Mouse (Mus musculus) gastrocnemius, postnatal 36 days (tissue): ENCODE measurements at regions not wholly inside any gene's neighbourhood (a gene's known extent, or its start where the extent isn't known, plus 50 kb on each side); places are given as distances from the start of the nearest gene placed in this dataset.

ENCODE experiments used
- DNase-seq, 2 experiments: peaks; one replicate each; pipeline ENCODE4 v3.0.0; 2022
- intact Hi-C: fragments of 180-260 bp; cut with DNase I; formaldehyde crosslinking; loops from one replicate; pipeline ENCODE4 v1.15.1; 2025

DNA sequence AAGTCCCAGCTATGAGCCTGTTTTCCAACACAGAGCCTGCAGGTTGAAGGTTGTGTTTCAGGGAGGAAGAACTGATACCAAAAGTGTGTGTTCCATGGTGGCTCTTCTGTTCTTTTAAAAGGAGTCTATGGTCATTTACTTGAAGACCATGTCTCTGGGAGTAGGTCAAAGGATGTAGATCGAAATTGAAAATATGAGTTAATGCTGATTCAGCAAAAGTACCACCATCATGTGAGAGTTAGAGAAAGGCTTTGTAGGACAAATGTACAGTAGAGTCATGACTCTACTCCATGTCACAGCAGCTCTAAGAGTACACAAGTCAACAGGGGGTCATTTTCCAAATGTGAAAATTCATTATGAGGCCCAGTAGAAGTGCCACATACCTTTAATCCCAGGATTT lies 810.0 kb upstream of the Car8 start:
- intact Hi-C loops = no loop called here
- DNase-seq = no peak

DNA sequence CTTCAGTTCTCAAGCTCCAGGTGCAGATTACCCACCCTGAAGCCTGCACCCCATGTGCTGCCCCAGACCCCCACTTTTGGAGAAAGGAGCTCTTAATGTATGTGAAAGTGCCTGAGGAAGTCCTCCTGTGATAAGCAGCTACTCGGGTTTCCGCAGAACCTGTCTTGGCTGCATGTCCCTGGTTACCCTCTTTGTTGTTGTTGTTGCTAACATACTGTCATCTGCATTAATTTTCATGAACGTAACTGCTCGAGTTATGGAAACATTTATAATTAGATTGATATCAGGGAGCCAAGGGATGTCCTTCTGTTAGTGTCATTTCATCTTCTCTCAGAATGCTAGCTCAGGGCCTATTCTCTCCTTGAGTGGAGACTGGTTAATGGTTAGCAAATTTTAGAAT lies 808.3 kb upstream of the Car8 start:
- DNase-seq = no peak
- intact Hi-C loops = no loop called here

DNA sequence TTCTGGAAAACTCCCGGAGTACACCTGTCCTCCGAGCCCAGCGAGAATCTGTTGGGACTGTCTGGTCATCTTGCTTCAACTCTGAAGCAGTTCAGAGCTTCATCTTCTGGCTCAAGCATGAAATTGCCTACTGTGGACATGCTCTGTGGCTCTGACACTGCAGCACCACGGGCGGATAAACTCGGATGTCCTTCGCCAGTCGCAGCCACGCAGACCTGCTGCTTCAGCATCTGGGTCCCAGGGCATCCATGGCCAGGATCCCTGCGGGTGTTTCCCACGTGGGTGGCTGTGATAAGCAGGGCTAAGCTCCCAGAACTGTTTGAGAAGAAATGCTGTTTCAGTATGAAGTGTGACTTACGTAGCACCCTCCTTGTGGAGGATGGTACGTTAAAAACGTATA lies 807.6 kb upstream of the Car8 start:
- intact Hi-C loops = no loop called here
- no peak for DNase-seq

DNA sequence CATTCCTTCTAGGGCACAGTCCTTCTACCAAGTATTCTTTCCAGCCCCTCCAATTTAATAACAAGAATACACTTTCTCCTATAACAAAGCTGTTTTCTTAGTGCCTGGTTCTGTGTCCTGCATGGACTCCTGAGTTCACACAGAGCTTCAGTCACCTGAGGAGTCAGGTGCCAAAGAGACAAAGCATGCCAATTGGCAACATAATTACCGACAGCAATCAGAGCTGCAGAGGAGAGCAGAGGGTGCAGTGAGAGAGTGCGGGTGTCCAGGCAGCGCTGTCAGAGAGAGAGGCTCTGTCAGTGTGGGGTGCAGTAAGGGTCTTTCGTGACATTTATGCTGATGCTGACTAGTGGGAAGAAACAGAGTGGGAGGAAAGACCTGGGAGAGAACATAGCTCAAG lies 807.2 kb upstream of the Car8 start:
- intact Hi-C loops = no loop called here
- DNase-seq = no peak

DNA sequence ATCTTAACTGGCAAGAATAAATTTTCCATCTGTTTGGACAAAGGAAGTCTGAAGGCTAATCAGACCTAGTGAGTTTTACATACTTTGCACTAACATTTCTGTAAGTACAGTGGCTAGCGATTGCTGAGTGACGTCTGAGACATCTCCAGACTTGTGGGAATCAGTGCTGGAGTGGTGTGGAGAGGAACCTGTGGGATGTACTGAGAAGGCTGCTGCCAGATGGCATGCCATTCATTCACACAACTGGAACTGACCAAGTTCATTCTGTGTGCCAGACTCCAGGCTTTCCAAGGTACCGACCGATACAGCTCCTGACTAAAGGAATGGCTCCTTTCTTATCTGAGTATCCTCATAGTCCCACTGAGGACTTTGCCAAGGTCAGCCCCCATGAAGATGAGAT lies 797.2 kb upstream of the Car8 start:
- intact Hi-C loops = no loop called here
- no peak for DNase-seq

DNA sequence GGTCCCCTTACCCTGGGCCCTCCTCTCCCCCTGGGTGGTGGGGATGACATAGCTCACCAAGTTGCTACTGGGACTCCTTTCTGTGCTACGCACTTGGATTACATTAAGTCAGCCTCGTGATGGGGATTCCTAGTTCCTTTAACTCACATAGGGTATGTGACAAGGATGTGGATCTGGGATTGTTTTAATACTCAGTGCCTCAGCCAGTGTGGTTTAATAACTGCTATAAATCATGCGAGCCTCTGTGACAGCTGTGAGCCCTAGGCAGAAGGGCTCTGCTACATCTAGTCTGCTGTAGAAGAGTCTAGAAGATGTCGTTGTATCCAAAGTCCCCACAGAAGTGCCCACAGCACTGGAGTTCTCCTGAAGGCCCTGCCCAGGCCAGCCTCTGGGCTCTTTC lies 796.5 kb upstream of the Car8 start:
- no peak for DNase-seq
- intact Hi-C loops = no loop called here

- DNase-seq = no peak
- intact Hi-C loops = loop anchor here (5.0 kb wide), 1 partner anchor 347 kb away; no protein-coding TSS in a partner anchor
These were observed 795.4 kb upstream of the Car8 start for GRCm38 (mm10) chr4:9034280-9034679.

GRCm38 (mm10) chr4:9033106-9033642 lies 794.3 kb upstream of the Car8 start:
- no peak for DNase-seq
- intact Hi-C loops = loop anchor here (5.0 kb wide), 1 partner anchor 346 kb away; no protein-coding TSS in a partner anchor

DNA sequence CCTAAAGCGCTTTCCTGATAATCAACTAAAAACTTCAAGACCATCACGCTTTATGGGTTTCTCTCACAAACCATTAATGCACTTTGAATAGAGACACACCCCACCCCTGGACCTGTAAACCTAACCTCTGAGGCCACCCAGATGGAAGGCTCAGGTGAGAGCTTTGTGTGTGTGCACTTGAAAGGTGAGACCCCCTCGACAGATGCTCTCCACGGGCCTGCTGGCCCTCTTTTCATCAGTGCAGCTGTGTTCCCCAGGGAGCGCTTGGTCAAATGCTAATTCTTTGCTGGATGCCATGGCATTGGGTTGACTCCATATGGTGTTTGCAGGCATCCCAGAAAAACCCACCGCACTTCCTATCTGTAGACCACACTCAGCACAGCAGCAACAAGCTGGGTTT lies 792.8 kb upstream of the Car8 start:
- no peak for DNase-seq
- intact Hi-C loops = loop anchor here (5.0 kb wide), 1 partner anchor 344 kb away; no protein-coding TSS in a partner anchor

DNA sequence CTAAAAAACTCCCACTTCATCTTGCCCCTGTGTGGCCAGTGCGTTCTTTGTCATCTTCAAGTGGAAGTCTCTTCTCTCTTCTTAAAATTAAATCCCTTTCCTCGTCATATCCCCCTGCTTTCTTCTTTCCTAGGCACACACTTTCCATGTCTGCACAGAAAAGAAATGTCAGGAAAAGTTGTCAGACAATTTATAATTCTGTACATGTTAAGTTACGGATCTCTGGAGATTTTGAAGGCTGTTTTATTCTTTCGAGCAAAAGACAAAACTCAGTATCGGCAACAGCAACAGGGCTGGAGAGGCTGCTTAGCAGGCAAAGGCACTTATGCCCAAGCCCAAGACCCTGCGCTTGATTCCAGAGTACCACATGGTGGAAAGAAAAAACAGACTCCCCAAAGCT lies 790.1 kb upstream of the Car8 start:
- no peak for DNase-seq
- intact Hi-C loops = loop anchor here (5.0 kb wide), 4 partner anchors 68 to 362 kb away; no protein-coding TSS in a partner anchor

DNA sequence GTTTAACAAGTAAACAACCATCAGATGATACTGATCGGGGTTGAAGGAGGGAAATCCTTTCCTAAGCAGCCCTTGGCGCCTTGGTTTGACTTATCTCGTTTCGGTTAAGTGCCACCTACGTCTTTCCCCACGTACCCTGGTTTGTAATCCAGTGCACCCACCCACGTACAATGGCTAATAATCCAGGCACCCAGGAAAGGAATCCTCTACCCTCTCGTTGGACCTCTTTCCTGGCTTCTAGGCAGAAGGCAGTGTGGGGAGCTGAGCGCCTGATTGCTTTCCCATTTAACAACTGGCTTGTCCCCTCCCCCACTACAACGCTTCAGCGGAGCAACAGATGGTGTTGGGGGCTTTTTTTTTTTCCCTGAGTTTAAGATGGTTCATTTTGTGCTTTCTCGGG lies 789.6 kb upstream of the Car8 start:
- intact Hi-C loops = loop anchor here (5.0 kb wide), 4 partner anchors 69 to 361 kb away; no protein-coding TSS in a partner anchor
- DNase-seq = no peak

GRCm38 (mm10) chr4:9027798-9028404 lies 789.1 kb upstream of the Car8 start:
- peak; percentile 79 to 82 for DNase-seq
- intact Hi-C loops = loop anchor here (5.0 kb wide), 4 partner anchors 69 to 361 kb away; no protein-coding TSS in a partner anchor

GRCm38 (mm10) chr4:9027383-9027782 lies 788.5 kb upstream of the Car8 start:
- intact Hi-C loops = loop anchor here (5.0 kb wide), 4 partner anchors 70 to 360 kb away; no protein-coding TSS in a partner anchor
- DNase-seq = no peak

DNA sequence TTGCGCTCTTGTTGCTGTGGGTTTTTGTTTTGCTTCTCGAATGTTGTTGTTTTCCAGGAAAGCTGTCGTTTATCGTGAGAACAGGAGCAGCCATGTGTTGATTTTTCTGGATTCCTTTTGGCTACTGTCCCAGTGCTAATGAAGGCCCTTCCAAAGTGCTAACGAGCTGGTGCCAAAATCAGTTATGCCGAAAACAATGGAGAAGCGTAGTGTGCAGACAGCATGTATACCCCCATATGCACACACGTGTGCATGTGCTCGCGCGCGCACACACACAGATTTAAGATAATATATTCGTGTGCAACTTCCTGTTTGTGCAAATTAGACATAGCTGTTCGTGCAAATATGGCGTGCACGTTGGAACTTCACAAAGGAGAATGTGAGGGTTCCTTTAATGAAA lies 788.0 kb upstream of the Car8 start:
- intact Hi-C loops = loop anchor here (5.0 kb wide), 4 partner anchors 70 to 360 kb away; no protein-coding TSS in a partner anchor

GRCm38 (mm10) chr4:9025821-9026470 lies 787.1 kb upstream of the Car8 start:
- intact Hi-C loops = loop anchor here (5.0 kb wide), 4 partner anchors 71 to 359 kb away; no protein-coding TSS in a partner anchor

More for the DNA sequence above, 788.0 kb upstream of the Car8 start:
- no peak for DNase-seq

DNA sequence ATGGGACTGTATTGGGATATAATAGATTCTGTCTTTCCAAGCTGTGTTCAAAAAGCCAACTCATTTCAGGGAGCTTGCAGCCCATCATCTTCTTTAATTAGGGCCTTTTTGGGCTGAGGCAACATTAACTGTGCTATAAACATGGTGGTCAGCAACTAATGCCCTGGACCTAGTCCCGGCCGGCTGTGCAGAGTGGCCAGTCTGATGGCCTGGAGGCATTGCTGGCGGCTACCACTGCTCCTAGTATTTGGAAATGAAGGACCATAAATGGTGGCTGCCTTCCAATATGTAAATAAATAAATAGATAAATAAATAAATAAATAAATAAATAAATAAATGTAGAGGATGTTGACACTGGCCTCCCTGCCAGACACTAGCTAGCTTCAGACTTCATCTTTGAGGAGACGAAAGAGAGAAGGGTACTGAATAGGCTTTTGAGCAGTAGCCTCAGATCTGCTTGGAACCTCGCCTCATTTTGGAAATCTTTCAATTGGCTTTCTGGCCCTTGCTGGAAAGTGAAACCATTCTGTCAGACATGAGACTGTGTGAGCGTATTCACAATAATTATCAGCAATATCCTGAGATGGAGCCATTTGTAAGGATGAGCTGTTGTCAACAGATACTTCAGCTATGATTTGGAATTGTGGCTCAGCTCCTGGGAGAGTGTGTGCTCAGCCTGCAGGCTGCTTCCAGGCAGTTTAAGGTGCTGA lies 785.5 kb upstream of the Car8 start:
- intact Hi-C loops = no loop called here
- DNase-seq = peak in 1 of 2 experiments; percentile 23

More at GRCm38 (mm10) chr4:9025821-9026470, 787.1 kb upstream of the Car8 start:
- no peak for DNase-seq

GRCm38 (mm10) chr4:9019241-9020110 lies 780.6 kb upstream of the Car8 start:
- no peak for DNase-seq
- intact Hi-C loops = no loop called here

GRCm38 (mm10) chr4:9018236-9018635 lies 779.4 kb upstream of the Car8 start:
- intact Hi-C loops = no loop called here
- DNase-seq = no peak

DNA sequence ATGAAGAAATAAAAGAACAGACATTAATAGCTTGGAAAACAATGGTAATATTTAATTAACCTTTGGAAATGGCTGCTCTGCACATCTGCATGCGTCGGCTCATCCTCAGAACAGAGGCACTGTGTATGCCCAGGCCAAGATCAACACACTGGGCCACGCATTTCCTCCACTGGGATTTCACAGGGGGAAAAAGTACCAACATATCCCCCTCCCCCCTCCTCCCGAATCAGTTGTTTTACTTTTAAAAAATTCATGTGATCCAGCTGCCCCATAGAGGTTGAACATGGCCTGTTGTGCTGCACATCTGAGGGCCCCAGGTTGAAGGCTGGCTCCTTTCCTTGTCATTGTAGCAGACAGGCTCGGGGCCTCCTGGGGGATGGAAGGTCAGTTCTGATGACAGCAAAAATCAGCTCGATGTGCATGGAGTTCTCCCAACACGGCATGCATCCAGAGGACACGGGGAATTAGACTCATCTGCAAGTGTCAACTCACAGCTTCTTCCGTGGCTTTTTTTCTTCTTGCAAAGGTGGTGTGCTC lies 777.7 kb upstream of the Car8 start:
- intact Hi-C loops = no loop called here
- no peak for DNase-seq
